Mouse (Mus musculus) cerebellum, adult 9-11 months (tissue): ENCODE results near the gene Foxa3.

ENCODE experiments used
- DNase-seq: peaks from one replicate; pipeline ENCODE4 v3.0.0; 2022

Foxa3 gene

GRCm38 (mm10) chr7:19024581-19025255, 1.4 kb upstream of the Foxa3 start:
- peak; percentile 80 for DNase-seq

GRCm38 (mm10) chr7:19024096-19024506, 763 bp upstream of the Foxa3 start, which contains the start of gene Sympk:
Sympk (plus strand) TSS chr7:19024377.
- DNase-seq = peak; percentile 97

- peak; percentile 70 for DNase-seq
Measured at GRCm38 (mm10) chr7:19022189-19022958, 964 bp downstream of the Foxa3 start.

GRCm38 (mm10) chr7:19021048-19021447, 2.3 kb downstream of the Foxa3 start:
- DNase-seq = no peak

- no peak for DNase-seq
Measured at GRCm38 (mm10) chr7:19017909-19018308, 5.4 kb downstream of the Foxa3 start.

- no peak for DNase-seq
Measured at GRCm38 (mm10) chr7:19016042-19016441, 7.3 kb downstream of the Foxa3 start.

- peak; percentile 31 for DNase-seq
Measured at GRCm38 (mm10) chr7:19014452-19014851, 8.9 kb downstream of the Foxa3 start.

- DNase-seq = peak; percentile 36
Measured at GRCm38 (mm10) chr7:19012882-19013281, 10.5 kb downstream of the Foxa3 start.

- peak; percentile 61 for DNase-seq
Measured at GRCm38 (mm10) chr7:19012025-19012621, 11.2 kb downstream of the Foxa3 start.

- peak; percentile 53 for DNase-seq
Measured at GRCm38 (mm10) chr7:19010581-19010980, 12.8 kb downstream of the Foxa3 start.

GRCm38 (mm10) chr7:19007026-19007977, 16.0 kb downstream of the Foxa3 start:
- peak; percentile 65 for DNase-seq

GRCm38 (mm10) chr7:19006476-19006875, 16.9 kb downstream of the Foxa3 start:
- peak; percentile 84 for DNase-seq

GRCm38 (mm10) chr7:19005417-19006121, 17.8 kb downstream of the Foxa3 start:
- DNase-seq = peak; percentile 81

- no peak for DNase-seq
Measured at GRCm38 (mm10) chr7:19004631-19005079, 18.7 kb downstream of the Foxa3 start.

- DNase-seq = peak; percentile 97
Measured at GRCm38 (mm10) chr7:19003902-19004630, 19.3 kb downstream of the Foxa3 start, which contains the start of gene Irf2bp1. Irf2bp1 (plus strand) TSS chr7:19004044.

GRCm38 (mm10) chr7:19002848-19003498, 20.4 kb downstream of the Foxa3 start:
- DNase-seq = peak; percentile 88

GRCm38 (mm10) chr7:19002115-19002514, 21.2 kb downstream of the Foxa3 start:
- peak; percentile 62 for DNase-seq

GRCm38 (mm10) chr7:19001807-19002085, 21.6 kb downstream of the Foxa3 start:
- no peak for DNase-seq

- DNase-seq = peak; percentile 73
Measured at GRCm38 (mm10) chr7:19001066-19001806, 22.1 kb downstream of the Foxa3 start.

GRCm38 (mm10) chr7:19000421-19000820, 22.9 kb downstream of the Foxa3 start:
- peak; percentile 63 for DNase-seq
